Mouse (Mus musculus) adrenal gland (tissue): ENCODE results near the gene D330045A20Rik.
"Not testable (repeated sequence)": the region's sequence is repeated elsewhere in the genome, so short reads cannot be mapped to it uniquely, and the experiment has no call there.

Experiments used
- intact Hi-C: fragments of 180-260 bp; cut with DNase I; formaldehyde crosslinking; loops from one replicate; pipeline ENCODE4 v1.15.1; 2025
- long read RNA-seq, 2 experiments: library from polyadenylated mRNA; unstranded; transcript quantifications; one replicate each; pipeline ENCODE4 v2.0.0; 2020; ENCODE audit warnings: borderline replicate concordance in 1 of 2; ENCODE audit not compliant: insufficient replicate concordance in 1 of 2

The D330045A20Rik gene
- long read RNA-seq, experiment 1, partial matches to known transcripts: 1 of 1 reads
- long read RNA-seq, experiment 1, other reads (novel, unspliced or antisense): 0 of 1 reads
- long read RNA-seq, experiment 2, partial matches to known transcripts: 0 of 3 reads
- long read RNA-seq, experiment 2, other reads (novel, unspliced or antisense): 1 of 3 reads

- intact Hi-C loops: no loop called here
These were observed at the start of gene D330045A20Rik for GRCm38 (mm10) chrX:139480022-139480894. Gene D330045A20Rik, plus strand, starts transcription at chrX:139480367.

GRCm38 (mm10) chrX:139432550-139432949 lies 47.6 kb upstream of the D330045A20Rik start:
- intact Hi-C loops: no loop called here

DNA sequence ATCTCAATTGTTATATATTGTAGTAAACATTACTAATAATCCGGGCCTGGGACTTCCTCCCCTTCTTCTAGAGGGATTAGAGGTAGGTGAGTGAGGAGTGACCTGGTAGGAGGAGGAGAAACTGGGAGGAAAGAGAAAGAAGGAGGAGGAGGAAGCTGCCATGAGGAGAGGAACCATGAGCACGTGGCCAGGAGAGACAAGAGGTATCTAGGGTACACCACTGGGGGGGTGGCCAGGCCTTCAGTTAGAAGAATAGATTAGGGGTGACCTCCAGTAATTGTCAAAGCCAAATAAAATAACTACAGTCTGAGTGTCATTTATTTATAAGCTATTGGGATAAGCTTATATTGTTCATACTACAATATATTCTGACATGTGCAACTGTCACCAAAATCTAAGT lies 45.0 kb upstream of the D330045A20Rik start:
- intact Hi-C loops: no loop called here

DNA sequence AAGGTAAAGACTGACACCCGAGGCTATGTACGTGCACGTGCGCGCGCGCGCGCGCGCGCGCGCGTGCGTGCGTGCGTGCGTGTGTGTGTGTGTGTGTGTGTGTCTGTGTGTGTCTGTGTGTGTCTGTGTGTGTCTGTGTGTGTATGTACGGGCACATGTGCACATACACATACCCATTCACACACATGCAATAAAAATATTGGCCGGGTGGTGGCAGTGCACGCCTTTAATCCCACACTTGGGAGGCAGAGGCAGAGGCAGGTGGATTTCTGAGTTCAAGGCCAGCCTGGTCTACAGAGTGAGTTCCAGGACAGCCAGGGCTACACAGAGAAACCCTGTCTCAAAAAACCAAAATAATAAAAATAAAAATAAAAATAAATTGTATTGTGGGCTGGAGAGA lies 39.1 kb upstream of the D330045A20Rik start:
- intact Hi-C loops: not testable (repeated sequence)

DNA sequence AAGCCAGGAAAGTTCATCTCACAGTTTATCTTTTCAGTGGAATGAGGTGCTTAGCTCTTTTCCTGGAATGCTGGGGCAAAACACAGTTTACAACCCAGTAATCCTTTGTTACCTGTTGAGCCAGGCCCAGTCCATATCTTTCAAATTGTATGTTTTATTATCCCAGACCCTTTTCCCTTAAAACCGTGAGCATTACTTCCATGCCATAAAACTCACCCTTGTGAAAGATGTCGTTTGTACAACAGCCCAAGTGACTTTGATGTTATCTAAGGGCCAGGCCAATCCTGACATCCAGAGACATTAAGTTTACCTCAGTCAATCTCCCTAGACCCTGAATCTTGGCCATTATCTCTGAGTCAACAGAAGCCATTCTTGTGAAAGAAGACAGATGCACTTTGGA lies 23.4 kb upstream of the D330045A20Rik start:
- intact Hi-C loops: no loop called here

DNA sequence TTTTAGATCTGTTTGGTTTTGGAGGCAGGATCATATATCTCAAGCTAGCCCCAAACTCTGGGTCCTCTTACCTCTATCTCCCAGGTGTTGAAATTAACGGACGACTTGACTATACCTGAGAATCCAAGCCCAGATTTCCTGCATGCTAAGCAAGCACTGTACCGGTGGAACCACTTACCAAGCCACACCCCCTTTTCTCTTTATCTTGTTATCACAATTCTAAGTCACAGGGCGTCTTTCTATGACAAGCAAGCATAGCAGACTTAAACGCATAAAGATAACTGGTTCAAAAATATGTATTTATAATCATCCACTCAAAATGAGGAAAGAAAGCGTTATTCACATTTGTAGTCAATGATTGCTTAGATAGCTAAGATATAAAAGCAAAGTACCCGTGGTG lies 1.9 kb downstream of the D330045A20Rik start:
- intact Hi-C loops: no loop called here

GRCm38 (mm10) chrX:139484974-139485373 lies 4.8 kb downstream of the D330045A20Rik start:
- intact Hi-C loops: no loop called here

DNA sequence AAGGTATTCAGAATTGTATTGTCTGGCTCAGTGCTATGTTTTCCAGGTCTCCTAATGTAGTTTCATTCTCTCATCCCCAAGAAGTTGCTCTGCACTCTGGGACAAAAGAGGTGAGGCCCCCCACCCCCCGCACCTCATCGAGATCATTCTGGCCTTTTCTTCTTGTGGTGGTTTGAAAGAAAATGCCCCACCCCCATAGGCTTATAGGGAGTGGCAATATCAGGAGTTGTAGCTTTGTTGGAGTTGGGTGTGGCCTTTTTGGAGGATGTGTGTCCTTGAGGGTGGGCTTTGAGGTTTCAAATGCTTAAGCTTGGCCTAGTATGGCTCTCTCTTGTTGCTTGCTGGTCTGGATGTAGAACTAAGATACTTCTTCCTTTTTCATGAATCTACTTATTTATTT lies 36.0 kb downstream of the D330045A20Rik start:
- intact Hi-C loops: no loop called here

DNA sequence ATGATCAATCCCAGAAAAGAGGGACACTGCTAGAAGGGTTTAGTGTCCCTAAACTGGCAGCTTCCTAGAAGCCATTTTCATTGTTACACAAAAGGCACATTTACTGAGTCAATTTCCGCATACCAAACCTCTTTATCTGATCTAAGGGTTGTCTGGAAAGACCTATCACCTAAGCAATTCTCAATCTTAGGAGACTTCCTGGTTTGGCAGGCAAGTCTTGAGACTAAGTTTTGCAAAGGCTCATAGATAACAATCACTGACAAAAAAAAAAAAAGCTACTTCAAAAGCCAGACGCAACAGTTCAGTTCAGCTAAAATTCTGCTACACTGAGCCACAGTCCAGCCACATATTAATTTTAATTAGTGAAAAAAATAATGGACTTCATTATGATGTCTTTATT lies 39.1 kb downstream of the D330045A20Rik start:
- intact Hi-C loops: no loop called here

- intact Hi-C loops: no loop called here
These were observed 44.3 kb downstream of the D330045A20Rik start for GRCm38 (mm10) chrX:139524303-139525091.

DNA sequence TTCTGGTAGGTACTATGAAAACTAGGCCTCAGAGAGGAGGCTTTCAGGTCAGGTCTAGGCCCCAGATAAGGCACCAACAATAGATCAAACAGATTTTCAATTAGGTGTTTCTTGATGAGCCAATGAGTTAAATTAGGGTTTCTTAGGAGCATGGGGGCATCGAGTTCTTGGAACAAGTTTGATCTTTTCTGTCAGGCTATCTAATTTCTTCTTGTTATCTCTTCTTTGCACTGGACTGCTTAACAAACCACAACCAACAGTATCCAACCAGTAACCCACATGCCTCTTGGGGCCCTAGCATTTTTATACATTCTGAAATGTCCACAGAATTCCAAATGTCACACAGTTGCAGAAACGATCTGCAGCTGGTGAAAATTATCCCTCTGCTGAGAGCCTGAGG lies 45.6 kb downstream of the D330045A20Rik start:
- intact Hi-C loops: no loop called here

DNA sequence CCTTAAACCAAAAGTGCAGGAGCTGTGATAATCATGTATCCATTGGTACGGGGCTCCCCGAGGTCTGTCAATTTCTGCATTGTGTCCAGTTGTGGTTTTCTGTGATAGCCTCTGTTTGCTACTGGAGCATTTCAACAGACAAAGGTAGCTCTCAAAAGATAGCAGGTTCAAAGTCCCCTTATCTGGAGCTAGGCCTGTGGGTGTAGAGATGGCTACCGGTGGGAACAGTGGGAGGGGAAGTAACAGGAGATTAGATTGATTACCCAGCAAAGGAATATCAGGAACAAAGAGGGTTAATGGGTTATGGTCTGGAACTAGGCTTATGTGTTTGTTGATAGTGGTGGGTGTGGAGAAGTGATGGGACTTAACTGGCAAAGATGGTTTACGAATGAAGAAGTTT lies 46.8 kb downstream of the D330045A20Rik start:
- intact Hi-C loops: no loop called here

DNA sequence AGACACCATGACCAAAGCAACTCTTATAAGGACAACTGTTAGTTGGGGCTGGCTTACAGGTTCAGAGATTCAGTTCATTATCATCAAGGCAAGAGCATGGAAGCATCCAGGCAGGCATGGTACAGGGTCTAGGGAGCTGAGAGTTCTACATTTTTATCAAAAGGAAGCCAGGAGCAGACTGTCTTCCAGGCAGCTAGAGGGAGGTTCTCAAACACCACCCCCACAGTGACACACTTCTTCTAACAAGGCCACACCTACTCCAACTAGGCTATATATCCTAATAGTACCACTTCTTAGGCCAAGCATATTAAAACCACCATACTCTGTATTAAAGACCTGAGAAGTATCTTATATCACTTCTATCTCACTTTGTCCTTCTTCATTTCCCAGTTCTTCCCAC lies 49.5 kb downstream of the D330045A20Rik start:
- intact Hi-C loops: no loop called here

DNA sequence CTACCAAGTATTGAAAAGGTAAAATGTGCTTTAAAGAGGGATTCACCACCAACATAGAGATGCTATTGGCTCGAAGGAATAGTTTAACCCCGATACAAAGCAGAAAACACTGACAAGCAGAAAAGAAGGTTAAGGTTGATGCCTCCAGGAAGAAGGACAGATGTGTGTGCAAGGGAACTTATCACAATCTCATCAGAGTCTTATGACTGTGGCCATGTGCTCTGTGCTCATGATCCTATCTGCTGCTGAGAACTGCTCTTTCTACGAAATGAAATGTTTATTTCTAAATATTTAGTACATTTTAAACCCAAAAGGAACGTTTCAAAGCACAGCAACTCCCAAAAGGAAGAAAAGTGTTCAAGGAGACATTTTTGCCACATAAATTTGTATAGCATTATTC lies 52.1 kb downstream of the D330045A20Rik start:
- intact Hi-C loops: no loop called here

DNA sequence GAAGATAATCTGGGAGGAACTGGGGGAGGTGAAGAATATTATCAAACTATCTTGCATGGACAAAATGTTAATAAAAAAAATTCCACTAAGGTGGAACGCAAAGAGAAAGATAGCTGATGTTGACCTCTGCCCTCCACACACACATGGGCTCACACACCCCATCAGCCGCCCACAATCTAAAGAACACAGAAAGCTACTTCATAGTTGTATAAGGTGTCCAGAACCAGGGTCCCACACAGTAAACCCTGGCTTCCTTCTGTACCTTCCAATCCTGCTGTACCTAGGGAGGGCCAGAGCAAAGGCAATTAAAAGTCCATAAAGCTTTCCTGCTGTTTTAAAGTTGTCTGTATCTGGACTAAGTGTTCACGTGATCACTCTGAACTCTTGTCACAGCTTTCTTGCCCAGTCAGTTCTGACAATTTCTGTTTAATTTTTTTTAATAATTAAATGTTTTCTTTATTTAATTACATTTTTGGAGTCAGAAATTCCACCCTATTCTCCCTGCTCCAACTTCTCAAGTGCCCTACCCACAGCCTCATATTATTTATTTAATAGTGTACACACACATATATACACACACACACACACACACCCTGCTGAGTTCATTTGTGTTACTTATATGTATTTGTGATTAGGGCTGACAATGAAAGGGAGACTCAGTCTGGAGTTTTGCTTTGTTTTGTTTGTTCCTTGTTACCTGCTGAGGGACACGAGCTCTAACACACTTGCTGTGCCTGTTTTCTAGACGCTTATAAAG lies 57.7 kb downstream of the D330045A20Rik start:
- intact Hi-C loops: no loop called here

- intact Hi-C loops: no loop called here
These were observed 63.6 kb downstream of the D330045A20Rik start for GRCm38 (mm10) chrX:139543726-139544125.

DNA sequence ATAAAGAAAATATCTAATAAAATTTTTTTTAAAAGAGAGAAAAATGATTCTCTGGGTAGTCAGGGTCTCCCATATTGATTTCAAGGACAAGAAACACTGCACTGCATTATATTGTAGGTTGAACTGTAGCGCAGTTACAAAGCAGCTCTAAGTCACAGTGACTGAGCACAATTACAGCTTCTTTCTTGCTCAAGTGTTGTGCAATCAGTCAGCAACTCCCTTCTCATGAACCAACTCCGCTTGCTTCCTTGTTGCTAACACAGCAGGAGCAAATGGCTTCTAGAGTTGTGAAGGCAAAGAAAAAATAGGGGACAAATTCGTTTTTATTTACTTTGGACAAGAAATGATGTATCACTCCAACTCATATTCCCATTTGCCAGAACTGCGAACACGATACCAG lies 70.3 kb downstream of the D330045A20Rik start:
- intact Hi-C loops: no loop called here

- intact Hi-C loops: no loop called here
These were observed 71.9 kb downstream of the D330045A20Rik start for GRCm38 (mm10) chrX:139552090-139552489.

DNA sequence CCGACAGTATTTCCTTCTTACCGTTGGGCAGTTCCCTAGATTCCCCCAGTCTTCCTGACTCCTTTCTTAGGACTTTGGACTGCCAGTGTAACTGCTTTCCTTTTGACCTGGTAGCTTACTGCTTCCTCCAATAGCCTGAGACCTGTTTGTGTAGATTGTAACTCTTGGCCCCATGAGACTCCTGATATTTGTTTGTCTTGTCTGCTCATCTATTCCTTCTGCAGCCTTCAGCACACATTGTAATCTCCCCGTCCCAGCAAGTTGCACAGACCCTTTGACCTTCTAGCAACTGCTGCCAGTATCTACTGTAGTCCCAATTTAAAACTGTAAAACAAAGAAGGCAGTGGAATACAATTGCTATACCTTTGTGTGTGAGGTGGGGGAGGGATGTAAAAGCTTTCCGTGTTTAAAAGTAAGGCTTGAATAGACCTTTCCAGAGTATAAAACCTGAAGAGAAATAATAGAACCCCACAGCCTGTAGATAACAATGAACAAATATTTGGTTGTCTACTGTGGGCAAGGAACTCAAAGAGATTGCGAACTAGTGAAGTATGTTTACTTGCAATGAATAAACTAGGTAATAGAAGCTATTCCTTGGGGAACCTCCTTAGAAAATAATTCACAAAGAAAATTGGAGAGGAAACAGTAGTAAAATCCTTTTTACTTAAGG lies 82.2 kb downstream of the D330045A20Rik start:
- intact Hi-C loops: no loop called here

DNA sequence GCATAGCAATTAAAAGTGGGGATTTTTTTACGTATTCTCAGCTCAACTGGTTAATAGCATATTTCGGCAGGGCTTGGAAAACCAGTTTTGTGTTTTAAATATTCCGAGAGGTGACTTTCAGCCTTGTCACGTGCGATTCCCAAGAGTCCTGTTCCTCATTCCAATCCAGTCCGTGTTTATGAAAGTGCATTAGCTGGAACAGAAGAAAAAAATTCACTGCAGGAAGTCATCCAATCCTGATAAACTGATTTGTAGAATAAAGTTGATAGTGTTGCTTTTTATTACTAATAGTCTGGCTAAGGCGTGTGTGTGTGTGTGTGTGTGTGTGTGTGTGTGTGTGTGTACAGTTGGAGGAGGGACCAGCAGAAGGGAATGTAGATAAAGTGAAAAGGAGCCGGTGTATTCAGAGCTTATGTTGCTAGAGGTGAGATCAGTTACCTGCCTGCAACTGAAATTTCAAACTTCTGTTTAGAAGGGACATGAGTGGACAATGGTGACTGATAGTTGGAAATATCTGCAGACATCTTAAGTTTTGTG lies 82.8 kb downstream of the D330045A20Rik start, which contains the start of gene Rnf128:
Gene Rnf128 (plus strand): TSS at position 392 of the 537 bp plus-strand sequence.
- intact Hi-C loops: no loop called here
